Mouse (Mus musculus): ENCODE measurements around the gene Fscn2.

DNA sequence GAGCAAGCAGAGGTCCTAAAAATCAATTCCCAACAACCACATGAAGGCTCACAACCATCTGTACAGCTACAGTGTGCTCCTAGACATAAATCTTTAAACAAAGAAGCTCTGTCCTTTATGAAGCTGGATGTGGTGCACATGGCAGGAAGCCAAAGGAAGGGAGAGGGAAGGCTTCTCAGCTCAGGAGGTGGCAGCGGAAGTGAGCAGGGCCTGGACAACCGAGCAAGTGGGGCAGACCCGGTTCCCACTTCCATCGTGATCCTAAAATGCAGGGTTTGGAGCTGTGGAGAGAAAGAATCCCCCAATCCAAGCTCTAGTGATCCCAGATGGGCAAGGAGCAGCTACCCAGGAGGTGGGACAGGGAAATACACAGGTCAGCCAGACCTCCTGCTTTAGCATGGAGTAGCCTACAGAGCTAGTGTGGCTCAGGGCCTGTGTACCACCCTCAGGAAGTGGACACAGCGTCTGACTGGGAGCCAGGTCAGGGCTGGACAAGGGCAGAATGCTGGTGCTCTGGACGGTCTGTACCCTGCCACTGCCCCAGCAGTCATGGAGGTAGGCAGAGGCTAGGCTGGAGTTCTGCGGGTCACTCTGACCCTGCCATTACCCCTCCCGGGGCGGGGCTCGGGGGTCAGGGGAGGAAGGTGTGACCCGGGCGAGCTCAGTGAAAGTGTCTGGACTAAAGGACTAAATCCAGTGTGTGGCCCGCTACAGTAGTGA is 8.6 kb upstream of the Fscn2 start:
- TF ChIP-seq CTCF (IDR thresholded peaks at IDR 0.05; ENCODE audit: low read depth): no peak
- no peak for TF ChIP-seq EP300 (optimal IDR thresholded peaks at IDR 0.05)

Data from stomach, postnatal 0 days (tissue).